Mouse (Mus musculus) megakaryocyte, embryonic 14.5 days (primary cell): ENCODE data around the gene Entpd5.

Experiments used
- FLI1 ChIP-seq: IDR thresholded peaks from 2 replicates; pipeline ENCODE4 v1.6.1; 2012; ENCODE audit warnings: low read length, inconsistent platforms, mixed read lengths
- GATA1 ChIP-seq: IDR thresholded peaks from 3 replicates; pipeline ENCODE4 v1.6.1; 2012; ENCODE audit warnings: mixed read lengths, low read length, inconsistent platforms, borderline replicate concordance

GRCm38 (mm10) chr12:84399663-84400062 is 9.2 kb downstream of the Entpd5 start:
- TF ChIP-seq GATA1 (no peak), FLI1 (no peak)
